Mouse (Mus musculus): Measurements from ENCODE around the gene Aicda.
"Not testable (repeated sequence)": the region's sequence is repeated elsewhere in the genome, so short reads cannot be mapped to it uniquely, and the experiment has no call there.

Aicda gene

DNA sequence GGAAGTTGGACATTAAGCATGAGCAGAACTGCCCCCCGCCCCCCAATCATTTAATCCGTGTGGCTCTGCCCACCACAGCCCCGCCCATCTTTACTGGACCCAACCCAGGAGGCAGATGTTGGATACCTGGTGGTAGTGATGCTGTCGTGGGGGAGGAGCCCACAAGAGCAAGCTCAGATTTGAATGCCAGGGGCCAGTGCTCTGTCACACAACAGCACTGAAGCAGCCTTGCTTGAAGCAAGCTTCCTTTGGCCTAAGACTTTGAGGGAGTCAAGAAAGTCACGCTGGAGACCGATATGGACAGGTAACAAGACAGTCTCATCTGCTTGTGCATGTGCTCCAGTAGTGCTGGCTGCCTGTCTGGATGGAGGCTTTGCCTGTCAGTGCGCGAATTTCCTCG is at the start of gene Aicda:
TSS of gene Aicda (plus strand) at position 196 of the 400 bp plus-strand sequence.
- no peak for DNase-seq (ENCODE audit: low spot score in 2 of 2)

DNA sequence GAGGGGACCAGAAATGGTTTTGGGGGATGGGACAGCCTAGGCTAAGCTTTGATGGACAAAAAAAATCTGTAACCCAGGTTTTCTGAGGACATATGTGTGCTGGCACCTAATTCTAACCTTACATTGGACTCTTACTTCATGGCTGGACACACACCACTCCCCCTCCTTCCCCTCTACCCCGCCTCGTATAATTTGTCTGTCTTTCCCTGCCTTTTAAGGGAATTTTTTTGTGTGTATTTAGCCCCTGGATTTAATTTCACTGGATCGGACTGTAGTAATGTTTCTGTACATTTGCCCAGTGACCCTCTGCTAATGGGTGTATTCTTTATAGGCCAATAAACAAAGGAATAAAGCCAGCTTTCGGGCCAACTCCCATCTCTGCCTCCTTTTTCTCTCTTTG is 48.6 kb upstream of the Aicda start:
- DNase-seq (ENCODE audit: low spot score in 2 of 2), result no peak

GRCm38 (mm10) chr6:122505545-122505944 is 48.1 kb upstream of the Aicda start, which contains the start of gene Mfap5:
Mfap5 (plus strand) TSS chr6:122505845.
- no peak for DNase-seq (ENCODE audit: low spot score in 2 of 2)

DNA sequence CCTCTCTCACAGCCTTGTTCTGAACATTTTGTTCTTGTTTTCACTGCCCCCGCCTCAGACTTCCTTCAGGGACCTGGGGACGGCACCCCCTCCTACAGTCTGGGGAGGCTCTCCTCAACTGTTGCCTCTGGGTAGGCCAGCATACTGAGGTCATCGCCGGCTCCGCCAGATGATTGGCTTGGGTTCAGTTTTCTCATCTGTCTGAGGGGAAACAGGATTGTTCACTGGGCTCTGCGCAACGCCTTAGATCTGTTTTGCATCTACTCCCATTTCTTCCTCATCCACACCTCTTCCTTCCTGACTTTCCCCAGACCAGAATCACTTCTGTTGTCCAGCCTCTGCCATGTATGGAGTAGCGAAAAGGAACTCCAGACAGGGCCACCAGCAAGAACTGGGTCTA is 45.1 kb upstream of the Aicda start:
- no peak for DNase-seq (ENCODE audit: low spot score in 2 of 2)

DNA sequence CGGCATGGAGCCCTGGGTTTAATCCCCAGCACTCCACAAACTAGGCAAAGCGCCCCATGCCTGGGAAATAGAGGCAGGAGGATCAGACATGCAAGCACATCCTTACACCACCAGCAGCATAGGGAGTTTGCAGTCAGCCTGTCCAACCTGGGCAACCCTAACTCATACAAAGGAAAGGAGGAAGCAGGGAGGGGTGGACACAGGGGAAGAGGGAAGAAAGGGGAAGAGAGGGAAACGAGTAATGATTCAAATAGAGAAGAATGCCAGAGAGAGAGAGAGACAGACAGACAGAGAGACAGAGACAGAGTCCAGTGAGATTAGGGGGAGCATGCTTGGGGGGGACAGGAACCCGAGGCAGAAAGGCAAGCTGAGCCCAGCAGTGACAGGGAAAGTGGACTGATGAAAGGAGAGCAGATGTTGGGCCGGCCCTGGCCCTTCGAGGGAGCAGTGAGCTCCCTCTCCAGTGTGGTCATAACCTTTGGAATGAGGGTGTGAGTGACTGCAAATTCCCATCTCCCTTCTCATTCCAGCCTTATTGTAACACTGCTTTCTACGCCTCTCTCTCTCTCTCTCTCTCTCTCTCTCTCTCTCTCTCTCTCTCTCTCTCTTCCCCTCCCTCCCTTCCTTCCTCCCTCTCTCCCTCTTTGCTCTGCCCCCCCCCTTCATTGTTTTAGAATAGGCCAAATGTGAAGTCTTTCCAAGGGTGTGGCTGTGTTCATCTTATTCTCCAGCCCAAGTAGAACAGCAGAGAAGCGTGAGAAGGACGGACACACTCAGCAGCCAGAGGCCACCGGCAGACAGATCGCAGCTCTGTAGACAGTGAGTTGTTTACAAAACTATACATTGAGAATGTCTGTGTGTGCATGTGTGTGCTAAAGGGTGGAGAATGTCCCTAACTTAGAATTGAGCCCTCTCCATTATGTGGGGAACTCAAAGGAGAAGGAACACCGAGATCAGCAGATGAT is 40.4 kb upstream of the Aicda start:
- no peak for DNase-seq (ENCODE audit: low spot score in 2 of 2)

DNA sequence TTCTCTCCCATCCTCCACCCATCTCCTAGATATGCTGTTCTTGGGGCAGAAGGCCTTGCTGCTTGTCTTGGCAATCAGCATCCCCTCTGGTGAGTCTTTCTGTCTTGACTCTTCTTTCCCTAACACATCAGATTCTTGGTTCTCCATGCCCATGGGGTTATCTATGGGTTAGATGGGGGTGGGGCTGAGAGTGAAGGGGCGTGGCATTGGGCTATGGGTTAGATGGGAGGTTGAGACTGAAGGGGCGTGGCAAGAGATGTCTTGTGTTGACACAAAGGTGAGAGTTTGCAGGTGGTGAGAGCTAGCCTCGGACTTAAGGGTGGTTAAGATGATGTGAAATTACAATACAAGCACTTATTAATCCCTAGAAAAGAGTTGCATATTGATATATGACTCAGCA is 39.3 kb upstream of the Aicda start:
- DNase-seq (ENCODE audit: low spot score in 2 of 2), result no peak

- DNase-seq (ENCODE audit: low spot score in 2 of 2), result not testable (repeated sequence)
Observed at GRCm38 (mm10) chr6:122515762-122516161, 37.8 kb upstream of the Aicda start.

- DNase-seq (ENCODE audit: low spot score in 2 of 2), result no peak
Observed at GRCm38 (mm10) chr6:122517668-122518067, 35.9 kb upstream of the Aicda start.

DNA sequence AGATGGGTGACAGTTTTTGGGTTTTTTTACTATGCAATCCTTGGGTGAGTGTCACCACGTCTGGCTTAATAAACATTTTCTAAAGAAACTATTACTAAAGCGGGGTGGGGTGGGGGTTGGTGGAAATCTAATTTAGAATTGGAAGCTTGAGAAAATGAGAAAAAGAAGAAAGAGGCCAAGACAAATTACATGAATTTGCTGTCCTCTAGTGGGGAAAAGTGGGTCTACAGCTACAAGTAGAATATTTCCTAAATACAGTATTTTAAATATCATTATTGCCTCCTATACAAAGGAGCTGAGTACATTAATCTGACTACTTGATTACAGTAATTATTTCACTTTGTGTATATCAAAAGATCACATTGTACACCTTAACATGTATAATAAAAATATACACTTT is 34.2 kb upstream of the Aicda start:
- DNase-seq (ENCODE audit: low spot score in 2 of 2), result no peak

- no peak for DNase-seq (ENCODE audit: low spot score in 2 of 2)
Observed at GRCm38 (mm10) chr6:122522595-122522994, 31.0 kb upstream of the Aicda start.

DNA sequence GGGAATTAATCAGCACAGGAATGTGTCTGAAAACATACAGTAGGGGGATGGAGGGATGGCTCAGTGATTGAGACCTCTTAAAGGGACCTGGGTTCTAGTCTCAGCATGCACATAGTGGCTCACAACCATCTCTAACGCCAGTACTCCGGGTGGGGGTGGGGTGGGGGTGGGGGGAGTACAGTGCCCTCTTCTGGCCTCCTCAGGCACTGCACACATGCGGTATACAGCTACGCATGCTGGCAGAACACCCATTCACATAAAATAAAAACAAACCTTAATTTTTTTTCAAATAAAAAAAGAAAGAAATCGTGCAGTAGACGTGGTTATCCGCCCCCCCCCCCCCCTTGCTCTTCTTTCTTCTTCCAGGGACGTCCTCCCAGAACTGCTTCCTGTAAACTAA is 30.3 kb upstream of the Aicda start:
- no peak for DNase-seq (ENCODE audit: low spot score in 2 of 2)

GRCm38 (mm10) chr6:122527596-122527995 is 26.0 kb upstream of the Aicda start:
- no peak for DNase-seq (ENCODE audit: low spot score in 2 of 2)

GRCm38 (mm10) chr6:122528136-122528535 is 25.5 kb upstream of the Aicda start:
- DNase-seq (ENCODE audit: low spot score in 2 of 2), result no peak

DNA sequence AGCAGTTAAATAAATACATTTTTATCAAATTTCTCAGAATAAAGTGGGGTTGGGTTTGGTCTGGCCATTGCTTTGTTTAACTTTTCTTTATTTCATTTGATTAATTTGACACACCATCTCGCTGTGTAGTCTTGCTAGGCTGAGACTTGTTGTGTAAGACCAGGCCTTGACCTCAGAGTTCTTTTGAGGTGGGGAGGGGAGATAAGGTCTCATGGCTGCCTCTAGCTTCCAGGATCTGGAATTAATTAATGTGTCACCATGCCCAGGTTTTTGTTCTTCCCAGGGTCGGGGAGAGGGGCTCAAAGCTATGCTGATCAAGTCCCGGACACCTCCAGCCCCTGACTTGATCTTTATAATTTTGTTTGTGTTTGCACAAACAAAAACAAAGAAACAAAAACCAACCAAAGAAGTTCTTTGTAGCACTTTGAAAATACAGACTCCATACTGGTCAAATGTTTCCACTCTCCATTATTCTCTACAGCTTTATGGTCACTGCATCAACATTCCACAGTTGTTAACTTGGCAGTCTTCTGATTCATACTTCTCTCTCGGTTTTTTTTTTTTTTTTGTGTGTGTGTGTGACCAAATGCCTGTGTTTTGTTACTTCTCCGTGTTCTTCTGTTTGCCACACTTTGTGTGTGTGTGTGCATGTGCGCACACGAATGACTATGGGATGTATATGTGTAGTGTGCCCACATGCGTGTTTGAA is 22.0 kb upstream of the Aicda start:
- no peak for DNase-seq (ENCODE audit: low spot score in 2 of 2)

DNA sequence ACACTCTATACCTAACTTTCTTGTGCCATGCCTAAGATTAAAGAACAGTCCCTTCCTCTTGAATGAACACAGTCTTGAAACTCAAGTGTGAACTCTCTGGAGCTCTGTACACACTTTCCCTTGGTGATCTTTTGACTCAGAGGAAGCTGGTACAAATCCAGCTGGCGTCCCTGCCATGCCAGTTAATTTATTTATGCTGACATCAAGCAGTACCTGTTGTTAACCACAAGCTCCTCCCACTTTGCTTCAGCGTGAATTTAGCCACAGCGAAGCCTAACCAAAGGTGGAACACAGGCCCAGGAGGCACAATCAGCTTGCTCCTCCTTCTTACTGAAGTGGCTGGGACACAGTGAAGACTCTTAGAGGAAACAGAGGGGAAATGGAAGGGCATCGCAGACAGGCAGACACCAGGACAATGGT is 20.7 kb upstream of the Aicda start:
- no peak for DNase-seq (ENCODE audit: low spot score in 2 of 2)

DNA sequence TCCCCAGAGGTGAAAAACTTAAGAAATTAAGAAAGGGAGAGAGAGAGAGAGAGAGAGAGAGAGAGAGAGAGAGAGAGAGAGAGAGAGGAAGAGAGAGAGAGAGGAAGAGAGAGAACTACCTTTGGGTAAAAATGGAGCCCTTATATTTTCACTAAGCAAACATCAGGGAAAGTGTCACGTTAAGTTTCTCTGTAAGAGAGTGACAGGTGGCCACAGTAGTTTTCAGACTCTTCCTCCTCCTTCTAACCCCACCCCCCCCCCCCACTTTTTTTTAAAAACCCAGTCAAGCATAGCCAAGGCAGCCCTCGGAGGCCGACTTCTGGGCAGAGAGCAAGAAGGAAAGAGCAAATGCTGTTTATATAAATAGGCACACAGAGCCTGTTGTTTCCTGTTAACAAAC is 19.6 kb upstream of the Aicda start:
- DNase-seq (ENCODE audit: low spot score in 2 of 2), result no peak

DNA sequence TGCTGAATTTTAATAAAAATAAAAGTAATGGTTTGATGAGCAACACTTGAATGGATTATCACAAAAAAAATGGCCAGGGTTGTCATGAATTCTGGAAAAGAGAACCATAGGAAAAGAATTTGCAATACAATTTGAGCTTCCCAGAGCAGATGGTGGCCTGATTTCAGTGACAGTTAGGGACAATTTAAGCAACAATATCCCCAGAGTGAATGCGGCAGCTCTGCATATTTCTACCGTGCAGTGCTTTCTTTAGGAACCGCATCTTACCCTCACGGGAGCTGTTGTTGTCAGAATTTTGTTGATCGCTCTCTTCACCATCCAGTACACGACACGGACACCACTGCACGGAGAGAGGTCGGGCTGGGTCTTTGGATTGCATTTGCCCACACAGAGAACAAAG is 14.0 kb upstream of the Aicda start:
- DNase-seq (ENCODE audit: low spot score in 2 of 2), result no peak

DNA sequence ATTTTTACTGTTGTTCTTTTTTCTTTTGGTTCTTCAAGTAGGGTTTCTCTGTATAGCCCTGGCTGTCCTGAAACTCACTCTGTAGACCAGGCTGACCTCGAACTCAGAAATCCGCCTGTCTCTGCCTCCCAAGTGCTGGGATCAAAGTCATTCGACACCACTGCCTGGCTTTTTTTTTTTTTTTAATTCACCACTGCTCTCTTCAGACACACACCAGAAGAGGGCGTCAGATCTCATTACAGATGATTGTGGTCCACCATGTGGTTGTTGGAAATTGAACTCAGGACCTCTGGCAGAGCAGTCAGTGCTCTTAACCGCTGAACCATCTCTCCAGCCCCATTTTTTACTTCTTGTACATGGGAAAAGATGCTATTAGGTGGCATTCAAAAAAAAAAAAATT is 11.1 kb upstream of the Aicda start:
- not testable (repeated sequence) for DNase-seq (ENCODE audit: low spot score in 2 of 2)

GRCm38 (mm10) chr6:122543574-122543973 is 10.0 kb upstream of the Aicda start:
- no peak for DNase-seq (ENCODE audit: low spot score in 2 of 2)

DNA sequence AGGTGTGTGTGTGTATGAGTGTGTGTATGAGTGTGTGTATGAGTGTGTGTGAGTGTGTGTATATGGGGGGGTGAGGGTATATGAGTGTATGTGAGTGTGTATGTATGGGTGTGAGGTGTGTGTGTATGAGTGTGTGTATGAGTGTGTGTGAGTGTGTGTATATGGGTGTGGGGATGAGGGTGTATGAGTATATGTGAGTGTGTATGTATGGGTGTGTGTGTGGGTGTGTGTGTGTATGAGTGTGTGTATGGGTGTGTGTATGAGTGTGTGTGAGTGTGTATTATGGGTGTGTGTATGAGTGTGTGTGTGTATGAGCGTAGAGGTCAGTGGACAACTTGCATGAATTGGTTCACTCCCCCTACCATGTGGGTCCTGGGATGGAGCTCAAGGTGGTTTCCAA is 8.9 kb upstream of the Aicda start:
- no peak for DNase-seq (ENCODE audit: low spot score in 2 of 2)

DNA sequence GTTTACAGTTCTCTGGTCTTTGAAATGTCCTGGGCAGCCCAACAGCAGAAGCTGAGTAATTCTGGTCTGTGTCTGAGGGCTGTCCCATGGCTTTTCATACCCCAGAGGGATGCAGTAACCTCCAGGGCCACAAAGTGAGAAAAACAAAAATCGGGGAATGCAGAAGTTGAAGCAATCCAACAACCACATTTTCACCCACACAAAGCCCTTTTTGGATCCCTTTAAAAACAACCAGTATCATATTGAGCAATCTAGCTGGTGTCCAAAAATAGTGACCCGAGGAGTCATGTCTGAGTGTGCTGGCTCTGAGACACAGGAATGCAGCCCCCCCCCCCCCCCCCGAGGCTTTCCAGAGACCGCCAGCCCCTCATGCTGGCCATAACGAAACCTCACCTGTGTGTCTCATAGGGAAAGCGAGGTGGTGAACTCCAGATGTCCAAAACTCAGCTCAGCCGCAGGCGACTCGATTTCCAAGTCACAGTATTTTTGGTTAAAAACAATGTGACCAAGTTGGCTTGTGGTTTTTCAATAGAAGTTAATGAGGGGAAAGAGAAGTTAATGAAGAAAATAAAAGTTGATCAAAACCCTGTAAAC is 8.2 kb upstream of the Aicda start:
- no peak for DNase-seq (ENCODE audit: low spot score in 2 of 2)

DNA sequence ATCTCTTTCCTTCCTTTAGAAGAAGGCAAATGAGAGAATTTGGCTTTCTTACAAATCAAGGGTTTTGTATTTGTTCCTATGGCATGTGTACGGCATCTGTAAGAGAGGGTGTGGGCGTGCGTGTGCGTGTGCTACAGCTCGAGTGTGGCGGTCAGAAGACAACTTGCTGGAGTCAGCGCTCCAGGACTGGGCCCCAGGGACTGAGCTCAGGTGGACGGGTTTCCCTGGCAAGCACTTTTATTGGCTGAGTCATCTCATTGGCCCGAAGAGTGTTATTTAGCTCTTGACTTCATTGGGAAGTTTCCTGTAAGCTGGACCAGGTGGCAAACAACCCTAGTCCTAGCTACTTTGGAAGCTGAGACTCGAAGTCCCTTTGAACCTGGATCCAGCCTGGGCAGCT is 7.7 kb upstream of the Aicda start:
- no peak for DNase-seq (ENCODE audit: low spot score in 2 of 2)

DNA sequence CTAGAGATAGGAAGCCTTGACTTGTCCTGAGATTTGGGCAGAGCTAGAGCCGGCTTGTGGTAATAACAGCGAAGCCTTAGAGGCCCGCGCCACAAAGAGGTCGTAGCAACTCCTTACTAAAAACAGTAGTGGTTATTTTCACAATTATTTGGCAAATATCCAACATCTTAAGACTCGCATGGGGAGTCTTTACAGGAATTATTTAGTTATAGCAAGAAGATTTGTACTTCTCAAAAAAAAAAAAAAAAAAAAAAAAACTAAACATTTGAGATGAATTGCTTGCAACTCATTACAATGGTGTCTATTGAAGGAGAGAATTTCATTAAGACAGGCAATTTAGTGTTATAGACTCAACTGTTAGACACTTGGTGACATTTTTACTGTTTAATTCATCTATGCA is 501 bp downstream of the Aicda start:
- DNase-seq (ENCODE audit: low spot score in 2 of 2), result no peak
